Mouse (Mus musculus) heart, adult 8-10 months (tissue): Measurements from ENCODE around the gene Guca1a. TPM values are rescaled to one million over a fixed set of nuclear protein-coding genes. Genes with fewer than 3 reads are reported as not detected.
"Not testable (repeated sequence)": the region's sequence is repeated elsewhere in the genome, so short reads cannot be mapped to it uniquely, and the experiment has no call there.

ENCODE experiments used
- DNase-seq: peaks from one replicate; pipeline ENCODE4 v3.0.0; 2022; ENCODE audit warnings: low spot score
- total RNA-seq, 4 experiments: library from RNA; stranded (reverse); gene quantifications; 2 replicates each; pipeline ENCODE4 v1.2.4; 2022

The Guca1a gene
- total RNA-seq, result under 1 TPM in 1 of 4 experiments, not detected in 3; 0.33 TPM

GRCm38 (mm10) chr17:47400451-47400850, at the start of gene Guca1a:
Gene Guca1a (minus strand): TSS chr17:47400584.
- no peak for DNase-seq

GRCm38 (mm10) chr17:47449432-47449831, 49.0 kb upstream of the Guca1a start:
- DNase-seq, result no peak

GRCm38 (mm10) chr17:47448523-47449372, 48.4 kb upstream of the Guca1a start:
- no peak for DNase-seq

GRCm38 (mm10) chr17:47446561-47446960, 46.2 kb upstream of the Guca1a start:
- DNase-seq, result no peak

- DNase-seq, result no peak
Observed at GRCm38 (mm10) chr17:47446025-47446424, 45.6 kb upstream of the Guca1a start.

- no peak for DNase-seq
Observed at GRCm38 (mm10) chr17:47445518-47445917, 45.1 kb upstream of the Guca1a start.

- no peak for DNase-seq
Observed at GRCm38 (mm10) chr17:47444113-47444512, 43.7 kb upstream of the Guca1a start.

- no peak for DNase-seq
Observed at GRCm38 (mm10) chr17:47442271-47442670, 41.9 kb upstream of the Guca1a start.

- DNase-seq, result no peak
Observed at GRCm38 (mm10) chr17:47441296-47442051, 41.1 kb upstream of the Guca1a start.

GRCm38 (mm10) chr17:47440359-47440890, 40.0 kb upstream of the Guca1a start:
- no peak for DNase-seq

GRCm38 (mm10) chr17:47439396-47440028, 39.1 kb upstream of the Guca1a start:
- no peak for DNase-seq

GRCm38 (mm10) chr17:47438611-47439010, 38.2 kb upstream of the Guca1a start:
- DNase-seq, result no peak

- DNase-seq, result no peak
Observed at GRCm38 (mm10) chr17:47436907-47437547, 36.6 kb upstream of the Guca1a start, which contains the start of gene 1700001C19Rik. Gene 1700001C19Rik (minus strand): TSS chr17:47437376.

- no peak for DNase-seq
Observed at GRCm38 (mm10) chr17:47436156-47436906, 35.9 kb upstream of the Guca1a start, which contains the start of gene AI661453. Gene AI661453 (plus strand): TSS chr17:47436615.

GRCm38 (mm10) chr17:47430815-47431214, 30.4 kb upstream of the Guca1a start:
- DNase-seq, result no peak

GRCm38 (mm10) chr17:47428831-47429304, 28.5 kb upstream of the Guca1a start:
- no peak for DNase-seq

GRCm38 (mm10) chr17:47427316-47427715, 26.9 kb upstream of the Guca1a start:
- no peak for DNase-seq

GRCm38 (mm10) chr17:47424186-47424585, 23.8 kb upstream of the Guca1a start:
- DNase-seq, result no peak

- DNase-seq, result not testable (repeated sequence)
Observed at GRCm38 (mm10) chr17:47422616-47423015, 22.2 kb upstream of the Guca1a start.

- no peak for DNase-seq
Observed at GRCm38 (mm10) chr17:47421566-47421965, 21.2 kb upstream of the Guca1a start.
